Mouse (Mus musculus) intestine, embryonic 14.5 days (tissue): ENCODE results near the gene Gmppa. TPM values are rescaled to one million over a fixed set of nuclear protein-coding genes. Genes with fewer than 3 reads are reported as not detected.

ENCODE experiments used
- polyA plus RNA-seq: library from polyadenylated mRNA; unstranded; fragments of >200 nt; fragmentation: Nextera tagmentation; extraction: Ambion mirVana; gene quantifications from 2 replicates; pipeline ENCODE4 v1.2.1, GENCODE M21; 2014

The Gmppa gene
- polyA plus RNA-seq, 1 experiment from 2014 or later = 69.4 TPM

Other genes with a start within 250 kb of the Gmppa start
- gene Ankzf1, start 243.8 kb upstream of the Gmppa start, polyA plus RNA-seq = 20.2 and 23.0 TPM in 2 replicates
- gene Atg9a, start 243.7 kb upstream of the Gmppa start, polyA plus RNA-seq = 24.0 and 26.3 TPM in 2 replicates
- 15.1 and 19.2 TPM in 2 replicates for gene Glb1l, start 225.1 kb upstream of the Gmppa start, polyA plus RNA-seq
- gene Stk16, start 225.1 kb upstream of the Gmppa start, polyA plus RNA-seq = 116 and 131 TPM in 2 replicates
- 68.7 and 86.5 TPM in 2 replicates for gene Tuba4a, start 216.1 kb upstream of the Gmppa start, polyA plus RNA-seq
- gene A630095N17Rik, start 203.8 kb upstream of the Gmppa start, polyA plus RNA-seq = not detected in 2 replicates
- 14.2 TPM in 2 replicates for gene Dnajb2, start 199.5 kb upstream of the Gmppa start, polyA plus RNA-seq
- 2.9 and 3.4 TPM in 2 replicates for gene Ptprn, start 171.4 kb upstream of the Gmppa start, polyA plus RNA-seq
- 13.0 and 13.4 TPM in 2 replicates for gene Resp18, start 157.5 kb upstream of the Gmppa start, polyA plus RNA-seq
- gene Dnpep, start 117.9 kb upstream of the Gmppa start, polyA plus RNA-seq = 133 and 137 TPM in 2 replicates
- 72.4 and 73.2 TPM in 2 replicates for gene Des, start 75.6 kb upstream of the Gmppa start, polyA plus RNA-seq
- 46.7 and 55.2 TPM in 2 replicates for gene Speg, start 60.6 kb upstream of the Gmppa start, polyA plus RNA-seq
- gene Asic4, start 14.5 kb downstream of the Gmppa start, polyA plus RNA-seq = 0.47 and 1.0 TPM in 2 replicates
- 36.7 and 42.8 TPM in 2 replicates for gene Chpf, start 43.4 kb downstream of the Gmppa start, polyA plus RNA-seq
- 1.9 and 2.6 TPM in 2 replicates for gene Tmem198, start 43.6 kb downstream of the Gmppa start, polyA plus RNA-seq
- 80.9 and 88.4 TPM in 2 replicates for gene Obsl1, start 70.5 kb downstream of the Gmppa start, polyA plus RNA-seq
- 3.5 and 3.9 TPM in 2 replicates for gene Inha, start 71.1 kb downstream of the Gmppa start, polyA plus RNA-seq
- 16.3 and 18.7 TPM in 2 replicates for gene Stk11ip, start 85.6 kb downstream of the Gmppa start, polyA plus RNA-seq
- gene Slc4a3, start 110.3 kb downstream of the Gmppa start, polyA plus RNA-seq = 11.8 and 15.5 TPM in 2 replicates